Mouse (Mus musculus): ENCODE measurements at regions not wholly inside any gene's neighbourhood (a gene's known extent, or its start where the extent isn't known, plus 50 kb on each side); places are given as distances from the start of the nearest gene placed in this dataset.

DNA sequence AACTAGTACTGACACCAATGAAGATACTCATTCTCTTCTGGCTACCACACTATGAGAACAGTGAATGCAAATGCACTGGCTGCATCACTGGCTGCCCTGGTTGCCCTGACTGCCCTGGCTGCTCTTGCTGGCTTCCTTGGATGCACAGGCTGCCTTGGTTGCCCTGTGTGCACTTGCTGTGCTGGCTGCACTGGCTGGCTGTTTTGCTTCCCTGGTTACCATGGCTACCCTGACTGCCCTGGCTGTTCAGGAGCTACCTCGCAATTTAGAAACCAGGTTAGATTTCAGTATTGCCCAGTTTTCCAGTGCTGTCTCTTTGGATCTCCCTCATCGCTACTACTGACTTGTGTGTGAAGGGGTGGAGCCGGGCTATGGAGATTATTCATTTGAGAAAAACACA is 175.7 kb downstream of the Fat4 start:
- no peak for DNase-seq

DNA sequence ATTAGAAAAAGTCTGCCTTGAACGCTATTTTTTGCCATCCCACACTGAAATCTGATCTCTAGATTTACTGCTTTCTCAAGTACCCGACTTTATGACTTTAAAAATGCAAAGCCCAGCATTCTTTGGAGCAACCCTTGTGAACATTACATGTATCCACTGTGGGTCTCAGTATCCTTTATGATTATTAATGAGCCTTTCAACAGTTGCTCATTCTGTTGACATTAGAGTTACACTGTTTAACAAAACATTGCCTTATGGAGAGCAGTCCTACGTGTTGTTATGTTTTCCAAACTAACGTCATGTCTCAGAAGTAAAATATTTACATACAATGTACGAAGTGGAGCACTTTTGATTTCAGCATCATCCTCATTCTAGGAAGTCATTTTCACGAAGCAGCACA is 178.7 kb downstream of the Fat4 start:
- DNase-seq = no peak

- no peak for DNase-seq
Measured at GRCm38 (mm10) chr3:39069011-39069410, 182.3 kb downstream of the Fat4 start.

- DNase-seq = no peak
Measured at GRCm38 (mm10) chr3:39082678-39083270, 196.0 kb downstream of the Fat4 start.

DNA sequence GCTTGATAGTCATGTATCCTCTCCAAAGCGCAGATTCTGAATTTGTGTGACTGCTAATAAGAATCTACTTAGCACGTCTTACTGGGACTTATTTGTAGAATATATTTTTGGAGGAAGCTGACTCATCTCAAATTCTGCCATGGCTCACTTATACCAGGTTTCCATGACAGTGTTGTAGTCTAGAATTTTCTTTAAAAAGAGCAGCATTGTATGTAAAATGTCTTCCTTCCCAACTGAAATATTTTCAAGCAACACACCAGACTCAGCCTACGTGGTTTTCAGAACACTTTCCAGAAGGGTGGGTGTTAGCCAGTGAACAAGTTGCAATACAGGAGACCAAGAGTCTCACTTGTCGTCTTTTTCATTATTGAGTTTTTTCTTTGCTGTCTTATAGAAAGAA is 202.2 kb downstream of the Fat4 start:
- DNase-seq = no peak

- no peak for DNase-seq
Measured at GRCm38 (mm10) chr3:39102324-39102723, 215.6 kb downstream of the Fat4 start.

GRCm38 (mm10) chr3:39109756-39110392 is 223.1 kb downstream of the Fat4 start:
- no peak for DNase-seq

DNA sequence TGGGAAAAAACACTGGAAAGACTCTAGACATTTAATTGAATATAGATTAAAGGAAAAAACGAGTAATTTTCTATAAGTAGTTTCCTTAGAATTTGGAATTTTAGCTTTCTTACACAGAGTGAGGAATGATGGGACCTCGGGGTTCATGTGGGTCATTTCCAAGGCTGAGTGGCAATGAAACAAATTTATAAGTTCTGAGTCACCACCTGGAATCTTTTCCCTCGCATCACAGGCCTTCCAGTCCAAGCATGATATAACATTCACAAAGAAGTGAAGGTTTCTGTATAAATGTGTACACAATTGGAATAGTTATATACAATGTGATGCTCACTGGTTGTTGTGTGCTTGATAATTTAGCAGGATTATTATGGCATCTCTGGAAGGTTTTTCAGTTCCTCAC is 227.3 kb downstream of the Fat4 start:
- DNase-seq = no peak

DNA sequence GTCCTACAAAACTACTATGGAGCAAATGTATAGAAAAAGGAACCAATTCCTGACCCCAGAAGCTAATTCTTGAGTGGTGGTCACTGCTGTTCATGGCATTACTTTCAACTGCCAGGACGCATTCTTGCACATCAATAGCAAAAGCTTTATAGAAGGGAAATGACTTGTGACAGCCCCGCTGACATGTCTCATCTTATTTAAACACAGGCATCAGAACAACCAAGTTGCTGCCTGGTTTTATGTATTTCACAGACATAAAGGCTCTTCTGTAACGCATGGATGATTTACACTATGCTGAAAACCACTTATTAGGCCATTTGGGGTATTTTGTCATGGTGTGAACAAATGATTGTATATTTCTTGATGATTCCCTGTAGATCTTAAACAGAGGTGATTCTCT is 228.1 kb downstream of the Fat4 start:
- DNase-seq = no peak

- no peak for DNase-seq
Measured at GRCm38 (mm10) chr3:39115441-39115840, 228.7 kb downstream of the Fat4 start.

DNA sequence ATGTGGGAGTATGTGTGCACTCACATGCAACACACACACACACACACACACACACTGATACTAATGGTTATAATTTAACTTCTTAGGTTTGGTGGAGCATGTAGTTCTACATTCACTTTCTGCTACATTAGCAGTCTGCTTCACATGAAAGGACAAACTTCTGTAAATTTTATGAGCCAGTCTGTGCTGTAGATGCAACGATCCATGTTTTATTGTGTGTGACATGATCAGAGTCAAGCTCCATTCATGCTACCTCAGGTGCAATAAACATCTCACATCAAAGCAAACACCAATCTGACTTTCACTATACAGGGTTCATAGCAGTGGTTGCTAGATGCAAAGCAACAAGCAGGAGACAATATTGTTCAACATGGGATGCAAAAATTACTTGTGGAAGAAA is 235.5 kb downstream of the Fat4 start:
- DNase-seq = no peak

DNA sequence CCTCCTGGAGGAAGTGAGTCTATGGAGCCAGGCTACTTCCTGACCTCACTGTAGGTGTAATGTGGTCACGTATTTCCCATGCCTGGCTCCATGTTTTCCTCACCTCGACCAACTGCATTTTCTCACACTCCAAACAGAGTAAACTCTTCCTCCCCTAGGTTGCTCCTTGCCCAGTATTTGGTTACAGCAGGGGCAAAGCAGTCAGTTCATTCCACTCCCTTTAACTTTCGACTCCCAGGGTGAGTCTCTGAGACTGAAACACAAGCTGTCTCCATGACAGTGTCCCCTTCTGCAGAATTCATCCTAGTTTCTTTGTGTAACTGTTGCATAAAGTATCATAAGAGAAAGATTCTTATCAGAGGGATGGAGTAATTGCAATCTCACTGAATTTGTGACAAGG is 243.8 kb downstream of the Fat4 start:
- no peak for DNase-seq

DNA sequence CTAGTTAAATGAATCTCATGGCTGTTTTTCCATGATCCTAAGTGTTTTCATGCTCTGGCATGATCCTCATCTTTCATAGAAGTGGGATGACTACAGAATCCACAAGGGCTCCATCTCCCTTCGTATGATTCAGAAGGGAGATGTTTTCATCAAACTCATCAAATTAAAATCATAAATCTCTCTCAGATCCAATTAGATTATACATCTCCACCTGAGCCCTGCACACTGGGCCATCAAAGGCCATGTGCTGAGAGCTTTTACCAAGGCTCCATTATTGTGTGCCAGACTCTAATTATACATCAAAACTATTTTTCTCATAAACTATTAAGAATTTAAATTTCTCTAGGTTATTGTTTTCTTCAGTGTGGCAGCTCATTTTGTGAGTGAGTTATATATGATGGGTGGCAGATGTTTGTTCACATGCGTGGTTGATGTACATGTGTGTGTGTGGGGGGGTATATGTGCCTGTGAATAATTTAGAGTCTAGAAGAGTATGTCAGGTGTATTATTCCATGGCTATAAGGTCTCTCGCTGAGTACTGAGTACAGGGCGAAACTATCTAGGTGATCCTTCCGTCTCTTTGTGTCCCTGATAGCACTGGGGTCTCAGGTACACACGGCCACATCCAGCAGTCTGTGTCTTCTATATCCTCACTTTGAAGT is 278.4 kb downstream of the Fat4 start:
- no peak for DNase-seq

DNA sequence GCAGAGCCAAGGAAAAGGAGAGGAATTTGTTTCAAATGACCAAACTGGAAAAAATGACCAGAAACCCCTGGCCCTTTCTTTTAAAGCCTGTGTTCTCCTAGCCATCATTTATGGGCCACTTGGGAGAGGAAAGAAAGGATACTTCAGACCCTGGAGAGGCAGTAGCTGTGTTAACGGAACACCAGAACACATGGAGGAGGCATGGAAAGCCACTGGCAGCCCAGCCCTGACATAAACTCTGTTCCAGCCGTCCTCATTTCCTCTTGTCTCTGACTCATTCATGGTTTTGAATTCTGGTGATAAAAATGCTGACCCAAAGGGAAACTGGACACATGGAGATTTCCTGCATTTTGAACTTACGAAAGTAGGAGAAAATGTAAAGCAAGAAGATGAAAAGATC is 295.9 kb downstream of the Fat4 start:
- peak; percentile 57 for DNase-seq

DNA sequence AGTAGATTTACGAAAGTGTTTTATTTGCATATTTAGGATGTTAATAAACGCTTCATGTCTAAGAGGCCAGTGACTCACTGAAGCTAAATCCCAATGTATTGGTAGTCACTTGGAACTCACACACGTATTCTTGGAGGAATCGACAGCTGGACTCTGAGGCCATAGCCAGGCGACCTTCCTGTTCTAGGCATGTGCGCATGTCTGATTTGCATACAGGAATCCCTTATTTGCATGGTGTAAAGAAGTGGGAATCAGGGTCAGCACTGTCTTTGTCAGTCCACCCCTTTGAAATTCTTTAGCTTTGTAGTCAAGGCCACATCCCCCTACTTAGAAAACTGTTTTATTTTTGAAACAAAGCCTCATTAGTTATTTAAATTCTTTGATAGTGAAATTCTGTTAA is 308.4 kb downstream of the Fat4 start:
- no peak for DNase-seq

GRCm38 (mm10) chr3:39202662-39203061 is 315.9 kb downstream of the Fat4 start:
- DNase-seq = peak; percentile 6

- DNase-seq = no peak
Measured at GRCm38 (mm10) chr3:39208651-39209050, 321.9 kb downstream of the Fat4 start.

DNA sequence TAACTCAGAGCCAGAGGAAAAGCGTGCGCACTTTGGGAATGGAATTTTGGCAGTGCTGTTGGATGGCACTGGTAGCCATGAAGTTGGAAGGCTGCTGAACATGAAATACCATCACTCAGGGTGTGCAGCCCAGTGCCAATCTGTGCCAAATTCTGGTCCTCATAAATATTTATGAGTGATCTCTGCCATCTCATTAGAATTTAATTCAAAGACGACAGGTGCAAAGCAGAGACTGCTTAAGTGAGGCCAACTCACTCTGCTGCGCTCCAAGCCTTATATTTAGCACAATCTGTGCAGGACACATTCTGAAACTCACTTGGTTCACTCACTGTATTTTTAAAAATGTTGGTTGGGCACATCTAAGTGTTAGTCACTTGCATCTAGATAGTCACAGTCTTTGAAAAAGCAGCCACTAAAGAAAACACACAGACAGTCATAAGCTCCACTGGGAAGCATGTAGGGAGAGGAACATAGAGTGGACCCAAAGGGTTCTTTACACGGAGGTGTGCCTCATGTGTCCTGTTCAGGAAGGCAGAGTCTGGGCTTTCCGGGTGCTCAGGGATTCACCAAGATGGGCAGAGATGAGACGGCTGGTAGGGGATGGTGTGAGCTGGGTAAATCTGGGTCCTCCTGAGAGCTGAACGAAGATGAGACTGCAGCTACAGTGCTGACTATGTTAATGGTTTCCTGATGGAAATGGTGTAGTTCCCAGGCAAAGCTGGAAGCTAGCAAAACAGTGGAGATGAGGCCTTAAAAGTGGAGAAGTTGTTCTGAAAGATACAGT is 322.8 kb downstream of the Fat4 start:
- DNase-seq = no peak

DNA sequence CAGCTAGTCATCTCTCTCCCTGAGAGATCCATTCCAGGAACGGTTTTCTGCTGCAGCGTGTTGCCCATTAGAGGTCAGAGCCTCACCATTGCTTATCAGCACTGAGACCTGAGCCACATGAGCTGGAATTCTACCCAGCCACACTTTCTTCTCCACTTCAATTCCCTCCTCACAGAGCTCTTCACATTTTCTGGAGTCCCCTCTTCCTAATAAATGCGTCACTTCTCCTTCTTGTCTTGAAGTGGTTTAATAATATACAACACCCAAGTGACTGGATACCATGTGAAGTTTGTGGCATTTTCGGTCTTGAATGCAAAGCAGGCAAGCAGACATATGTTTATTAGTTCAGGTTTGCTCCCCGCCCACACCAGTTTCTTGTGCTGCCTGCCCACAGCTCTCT is 324.9 kb downstream of the Fat4 start:
- DNase-seq = no peak

DNA sequence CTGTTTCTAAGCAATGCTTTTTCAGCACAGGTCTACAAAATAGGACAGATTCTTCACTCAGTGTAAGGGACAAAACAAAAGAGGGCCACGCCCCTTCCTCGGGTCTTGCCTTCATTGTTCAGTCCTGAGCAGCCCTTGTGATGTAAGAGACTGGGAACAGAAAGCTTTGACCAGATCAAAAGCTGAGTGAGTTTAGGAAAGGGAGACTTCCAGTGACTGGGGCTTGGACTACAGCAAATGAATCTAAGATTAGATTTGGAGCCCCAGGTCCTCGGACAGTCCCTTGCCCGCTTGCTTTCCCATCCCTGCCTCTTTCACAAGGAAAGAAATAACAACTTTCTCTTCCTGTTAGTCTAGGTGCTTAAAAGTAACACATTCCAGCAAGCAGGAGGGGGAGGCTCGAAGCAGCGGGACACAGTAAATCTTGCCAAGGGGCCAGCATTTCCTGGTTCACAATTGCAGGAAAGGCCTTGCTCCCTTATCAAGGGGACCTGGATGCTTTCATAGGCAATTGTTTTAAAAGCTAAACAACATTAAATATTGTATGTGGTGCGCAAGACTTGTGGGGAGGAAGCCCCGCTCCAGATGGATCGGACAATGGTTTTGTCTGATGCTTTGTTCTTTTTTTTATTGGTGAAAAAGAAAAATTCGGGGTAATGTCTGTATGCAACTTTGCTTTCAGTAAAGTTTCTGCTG is 333.4 kb downstream of the Fat4 start:
- peak; percentile 27 for DNase-seq

GRCm38 (mm10) chr3:39220707-39221034 is 333.9 kb downstream of the Fat4 start:
- DNase-seq = no peak

GRCm38 (mm10) chr3:39222059-39222458 is 335.3 kb downstream of the Fat4 start:
- DNase-seq = no peak

- no peak for DNase-seq
Measured at GRCm38 (mm10) chr3:39234921-39235320, 348.2 kb downstream of the Fat4 start.
